Mouse (Mus musculus): ENCODE results near the gene Atp11a. TPM values are rescaled to one million over a fixed set of nuclear protein-coding genes. Genes with fewer than 3 reads are reported as not detected.
A peak's percentile ranks its signal among the peaks of the same experiment; 100 is the strongest.

Atp11a gene
- polyA plus RNA-seq, 1 experiment from 2014 or later = 45.4 TPM

- H3K4me3 ChIP-seq (ENCODE audit: low read depth, low read length) = no peak overlapping the region
- no peak overlapping the region for H3K9ac ChIP-seq (replicated peaks; ENCODE audit: low read depth)
- peaks cover 40% of the 10 kb centered on the region for H3K4me1 ChIP-seq (ENCODE audit: insufficient read depth, low read depth, low read length)
- no peak for TF ChIP-seq EP300 (IDR thresholded peaks at IDR 0.05)
- no peak for TF ChIP-seq CTCF (IDR thresholded peaks at IDR 0.05)
- H3K27me3 ChIP-seq (replicated peaks; ENCODE audit: insufficient read depth, low read length) = no peaks in the 10 kb centered on the region
- ATAC-seq (no peak), DNase-seq (ENCODE audit: low spot score) (no peak)
- no peaks in the 10 kb centered on the region for H3K9me3 ChIP-seq (ENCODE audit: low read length)
- WGBS = 48% methylated on average over 9 of the region's 9 CpGs
- no peaks in the 10 kb centered on the region for H3K36me3 ChIP-seq (ENCODE audit: insufficient read depth, low read length)
- H3K4me2 ChIP-seq (replicated peaks; ENCODE audit: low read depth, low read length) = no peak overlapping the region
- peak overlapping the region; percentile 57 for H3K27ac ChIP-seq (ENCODE audit: low read length)
These were observed 18.6 kb downstream of the Atp11a start for GRCm38 (mm10) chr8:12775302-12775975.

GRCm38 (mm10) chr8:12776166-12776565 lies 19.4 kb downstream of the Atp11a start:
- 63% methylated on average over 10 of the region's 10 CpGs for WGBS
- Histone ChIP-seq H3K9ac (replicated peaks; ENCODE audit: low read depth) (no peak overlapping the region), H3K4me1 (ENCODE audit: insufficient read depth, low read depth, low read length) (peaks cover 43% of the 10 kb centered on the region), H3K4me2 (replicated peaks; ENCODE audit: low read depth, low read length) (no peak overlapping the region), H3K4me3 (ENCODE audit: low read depth, low read length) (no peak overlapping the region), H3K36me3 (ENCODE audit: insufficient read depth, low read length) (no peaks in the 10 kb centered on the region), H3K9me3 (ENCODE audit: low read length) (no peaks in the 10 kb centered on the region), H3K27ac (ENCODE audit: low read length) (peak overlapping the region; percentile 57), H3K27me3 (replicated peaks; ENCODE audit: insufficient read depth, low read length) (no peaks in the 10 kb centered on the region)
- DNase-seq (ENCODE audit: low spot score) = no peak
- TF ChIP-seq EP300 (IDR thresholded peaks at IDR 0.05) (no peak), CTCF (IDR thresholded peaks at IDR 0.05) (no peak)
- ATAC-seq = 0 out of 2 replicates have a peak, but pooled peaks have one; percentile 27

- Histone ChIP-seq H3K9me3 (ENCODE audit: low read length) (no peaks in the 10 kb centered on the region), H3K36me3 (ENCODE audit: insufficient read depth, low read length) (no peaks in the 10 kb centered on the region), H3K4me3 (ENCODE audit: low read depth, low read length) (no peak overlapping the region), H3K4me1 (ENCODE audit: insufficient read depth, low read depth, low read length) (peaks cover 39% of the 10 kb centered on the region), H3K27me3 (replicated peaks; ENCODE audit: insufficient read depth, low read length) (no peaks in the 10 kb centered on the region), H3K9ac (replicated peaks; ENCODE audit: low read depth) (no peak overlapping the region), H3K4me2 (replicated peaks; ENCODE audit: low read depth, low read length) (no peak overlapping the region), H3K27ac (ENCODE audit: low read length) (peak overlapping the region; percentile 57)
- TF ChIP-seq EP300 (IDR thresholded peaks at IDR 0.05) = no peak
- TF ChIP-seq CTCF (IDR thresholded peaks at IDR 0.05) = no peak
- ATAC-seq (no peak), DNase-seq (ENCODE audit: low spot score) (no peak)
- WGBS = 42% methylated on average over 5 of the region's 5 CpGs
These were observed 20.4 kb downstream of the Atp11a start for GRCm38 (mm10) chr8:12777171-12777570.

- peak; percentile 83 for DNase-seq (ENCODE audit: low spot score)
- 41% methylated on average over 4 of the region's 4 CpGs for WGBS
- Histone ChIP-seq H3K9ac (replicated peaks; ENCODE audit: low read depth) (no peak overlapping the region), H3K27ac (ENCODE audit: low read length) (peak overlapping the region; percentile 49; the same call in 1 of the 2 replicates), H3K27me3 (replicated peaks; ENCODE audit: insufficient read depth, low read length) (no peaks in the 10 kb centered on the region), H3K4me1 (ENCODE audit: insufficient read depth, low read depth, low read length) (peaks cover 34% of the 10 kb centered on the region), H3K9me3 (ENCODE audit: low read length) (no peaks in the 10 kb centered on the region), H3K4me3 (ENCODE audit: low read depth, low read length) (no peak overlapping the region), H3K4me2 (replicated peaks; ENCODE audit: low read depth, low read length) (no peak overlapping the region), H3K36me3 (ENCODE audit: insufficient read depth, low read length) (no peaks in the 10 kb centered on the region)
- TF ChIP-seq CTCF (IDR thresholded peaks at IDR 0.05) (no peak; the same call in 1 of the 2 replicates), EP300 (IDR thresholded peaks at IDR 0.05) (peak; percentile 85)
- peak; percentile 56 for ATAC-seq
These were observed 22.7 kb downstream of the Atp11a start for GRCm38 (mm10) chr8:12779541-12779940.

GRCm38 (mm10) chr8:12785508-12785907 lies 28.7 kb downstream of the Atp11a start:
- H3K4me1 ChIP-seq (ENCODE audit: insufficient read depth, low read depth, low read length) = peaks cover 5% of the 10 kb centered on the region; the same call in 1 of the 2 replicates
- no peaks in the 10 kb centered on the region for H3K9me3 ChIP-seq (ENCODE audit: low read length)
- H3K4me3 ChIP-seq (ENCODE audit: low read depth, low read length) = no peak overlapping the region
- H3K27ac ChIP-seq (ENCODE audit: low read length) = 0 out of 2 replicates have a peak overlapping the region, but pooled peaks have one; percentile 14
- DNase-seq (ENCODE audit: low spot score) = no peak
- no peak overlapping the region for H3K9ac ChIP-seq (replicated peaks; ENCODE audit: low read depth)
- TF ChIP-seq CTCF (IDR thresholded peaks at IDR 0.05) (no peak), EP300 (IDR thresholded peaks at IDR 0.05) (no peak)
- WGBS = 54% methylated on average over 8 of the region's 8 CpGs
- no peaks in the 10 kb centered on the region for H3K36me3 ChIP-seq (ENCODE audit: insufficient read depth, low read length)
- peak; percentile 18; the same call in 1 of the 2 replicates for ATAC-seq
- no peak overlapping the region for H3K4me2 ChIP-seq (replicated peaks; ENCODE audit: low read depth, low read length)
- no peaks in the 10 kb centered on the region for H3K27me3 ChIP-seq (replicated peaks; ENCODE audit: insufficient read depth, low read length)

- Histone ChIP-seq H3K9me3 (ENCODE audit: low read length) (no peaks in the 10 kb centered on the region), H3K4me2 (replicated peaks; ENCODE audit: low read depth, low read length) (no peak overlapping the region), H3K36me3 (ENCODE audit: insufficient read depth, low read length) (no peaks in the 10 kb centered on the region), H3K4me1 (ENCODE audit: insufficient read depth, low read depth, low read length) (peaks cover 2% of the 10 kb centered on the region; the same call in 1 of the 2 replicates), H3K9ac (replicated peaks; ENCODE audit: low read depth) (no peak overlapping the region), H3K27me3 (replicated peaks; ENCODE audit: insufficient read depth, low read length) (no peaks in the 10 kb centered on the region), H3K4me3 (ENCODE audit: low read depth, low read length) (no peak overlapping the region), H3K27ac (ENCODE audit: low read length) (0 out of 2 replicates have a peak overlapping the region, but pooled peaks have one; percentile 14)
- ATAC-seq (peak; percentile 87), DNase-seq (ENCODE audit: low spot score) (peak; percentile 78)
- no peak for TF ChIP-seq CTCF (IDR thresholded peaks at IDR 0.05)
- TF ChIP-seq EP300 (IDR thresholded peaks at IDR 0.05) = peak; percentile 26; the same call in 1 of the 2 replicates
- WGBS = 62% methylated on average over 14 of the region's 14 CpGs
These were observed 29.6 kb downstream of the Atp11a start for GRCm38 (mm10) chr8:12786261-12786957.

Data from lung, postnatal 0 days (tissue).